ENCODE assay signal across 28 mouse cellular contexts in genomic region chr2:119747554-119747953, GRCm38 (mm10). TPM values are rescaled to one million over a fixed set of nuclear protein-coding genes. Genes with fewer than 3 reads are reported as not detected.
DNase-seq lines count a peak whose midpoint lies in the region; ATAC-seq and TF ChIP-seq lines count a peak whose summit lies in the region.
"Had no signal": no experiment of that assay in that cellular context is flagged by ENCODE, and none has a peak within 500 bp of the region (broad histone marks: within the 10 kb centered on the region; RNA-seq: fewer than 3 reads in every experiment).

No protein-coding gene starts in this region.

- H3K9me3 ChIP-seq in midbrain, embryonic 15.5 days: no peaks in the 10 kb centered on the region
- H3K9me3 ChIP-seq: embryonic facial prominence, embryonic 13.5 days; forebrain, embryonic 12.5 days; heart, embryonic 15.5 days; hindbrain, embryonic 13.5 days; limb, embryonic 13.5 days; liver, embryonic 12.5 days; midbrain, embryonic 10.5 days had no signal

- peak overlapping the region; percentile 48; the same call in 1 of the 2 replicates for H3K27ac ChIP-seq in layer of hippocampus, adult 2 months
- H3K27ac ChIP-seq in midbrain, embryonic 15.5 days: no peak overlapping the region
- H3K27ac ChIP-seq: embryonic facial prominence, embryonic 13.5 days; forebrain, embryonic 12.5 days; heart, embryonic 15.5 days; hindbrain, embryonic 13.5 days; limb, embryonic 13.5 days; liver, embryonic 12.5 days; midbrain, embryonic 10.5 days had no signal

- no peaks in the 10 kb centered on the region for H3K36me3 ChIP-seq in midbrain, embryonic 15.5 days (replicated peaks)
- H3K36me3 ChIP-seq: embryonic facial prominence, embryonic 13.5 days; forebrain, embryonic 12.5 days; heart, embryonic 15.5 days; hindbrain, embryonic 13.5 days; limb, embryonic 13.5 days; liver, embryonic 12.5 days; midbrain, embryonic 10.5 days had no signal

- H3K9ac ChIP-seq in midbrain, embryonic 15.5 days: no peak overlapping the region
- H3K9ac ChIP-seq: embryonic facial prominence, embryonic 13.5 days; forebrain, embryonic 12.5 days; heart, embryonic 15.5 days; hindbrain, embryonic 13.5 days; limb, embryonic 13.5 days; liver, embryonic 12.5 days had no signal

- no peak for ATAC-seq in CD4-positive, CD25-positive, alpha-beta regulatory T cell, adult 4 months
- no peak for ATAC-seq in midbrain, embryonic 15.5 days (replicated peaks)
- ATAC-seq: liver, embryonic 12.5 days; Patski had no signal

- no peak overlapping the region for H3K4me2 ChIP-seq in midbrain, embryonic 15.5 days
- H3K4me2 ChIP-seq: embryonic facial prominence, embryonic 13.5 days; forebrain, embryonic 12.5 days; heart, embryonic 15.5 days; hindbrain, embryonic 13.5 days; limb, embryonic 13.5 days; liver, embryonic 12.5 days had no signal

- TF ChIP-seq CTCF in layer of hippocampus, adult 2 months (conservative IDR thresholded peaks at IDR 0.05): no peak

- no peak overlapping the region for H3K4me3 ChIP-seq in layer of hippocampus, adult 2 months
- no peak overlapping the region for H3K4me3 ChIP-seq in midbrain, embryonic 15.5 days
- H3K4me3 ChIP-seq: embryonic facial prominence, embryonic 13.5 days; erythroblast, embryonic 14.5 days; forebrain, embryonic 12.5 days; heart, embryonic 15.5 days; hindbrain, embryonic 13.5 days; limb, embryonic 13.5 days; liver, embryonic 12.5 days; midbrain, embryonic 10.5 days had no signal

- WGBS in midbrain, embryonic 15.5 days: 83% methylated on average over 7 of the region's 7 CpGs

- peaks cover 21% of the 10 kb centered on the region for H3K4me1 ChIP-seq in midbrain, embryonic 15.5 days

- H3K27me3 ChIP-seq in midbrain, embryonic 15.5 days (replicated peaks): peaks cover 47% of the 10 kb centered on the region

- DNase-seq in layer of hippocampus, adult 2 months (ENCODE audit: low spot score in 2 of 2): peak; percentile 37 to 54
- no peak for DNase-seq in layer of hippocampus, postnatal 25 days (ENCODE audit: extremely low spot score in 1 of 2, low spot score in 1 of 2)
- DNase-seq in NIH3T3 (ENCODE audit: low read depth): peak; percentile 13
- peak; percentile 73 to 86 for DNase-seq in frontal cortex, postnatal 36 days (ENCODE audit: low spot score in 2 of 2)
- peak; percentile 78 to 86 for DNase-seq in left cerebral cortex, postnatal 36 days (ENCODE audit: low spot score in 2 of 2)
- no peak for DNase-seq in urinary bladder, postnatal 25 days (ENCODE audit: low spot score)
- DNase-seq: adrenal gland, adult 2 months; cerebellum, adult 11-12 months; cerebellum, postnatal 10 days; embryo, embryonic 11 days; gastrocnemius, postnatal 25 days; heart, postnatal 36 days; kidney, adult 18-20 months; lung, adult 18-20 months; lung, postnatal 10 days; thymus, postnatal 14 days had no signal

- intact Hi-C loops in left cerebral cortex, postnatal 36 days (cut with DNase I): no loop called here

RNA-seq across cellular contexts. Expression of gene Itpka, which starts 5.4 kb away (rescaled TPM):
- total RNA-seq in layer of hippocampus, adult 2 months (2021): 100 to 1,000 TPM; 265 to 270 TPM
- total RNA-seq in layer of hippocampus, postnatal 25 days (2021): 100 to 1,000 TPM; 283 to 285 TPM
- 100 to 1,000 TPM; 199 to 221 TPM for total RNA-seq in left cerebral cortex, postnatal 36 days (2021)
- polyA plus RNA-seq in CD4-positive, CD25-positive, alpha-beta regulatory T cell, adult 4 months (2017; shearing (Covaris generic)): under 1 TPM in 1 of 2 experiments, not detected in 1; 0.30 TPM
- 0.11 and 0.18 TPM in 2 replicates for polyA plus RNA-seq in midbrain, embryonic 15.5 days (2015; fragmentation: Nextera tagmentation; extraction: Ambion mirVana)
- total RNA-seq: gastrocnemius, postnatal 25 days had no signal
- polyA plus RNA-seq: embryonic facial prominence, embryonic 13.5 days had no signal

RNA-seq across cellular contexts. Expression of gene Ltk, which starts 12.7 kb away (rescaled TPM):
- total RNA-seq in layer of hippocampus, adult 2 months (2021): 10 to 100 TPM; 13.7 to 14.3 TPM
- 10 to 100 TPM; 10.5 to 12.9 TPM for total RNA-seq in layer of hippocampus, postnatal 25 days (2021)
- 10 to 100 TPM; 18.8 to 23.4 TPM for total RNA-seq in left cerebral cortex, postnatal 36 days (2021)
- not detected for polyA plus RNA-seq in CD4-positive, CD25-positive, alpha-beta regulatory T cell, adult 4 months (2017; shearing (Covaris generic))
- polyA plus RNA-seq in midbrain, embryonic 15.5 days (2015; fragmentation: Nextera tagmentation; extraction: Ambion mirVana): 2.2 and 3.5 TPM in 2 replicates
- total RNA-seq: gastrocnemius, postnatal 25 days; heart, adult 8-10 months; heart, postnatal 36 days had no signal
- polyA plus RNA-seq: erythroblast, embryonic 14.5 days; forebrain, embryonic 12.5 days; limb, embryonic 13.5 days; midbrain, embryonic 10.5 days had no signal

RNA-seq across cellular contexts. Expression of gene Rpap1, which starts 39.8 kb away (rescaled TPM):
- total RNA-seq in layer of hippocampus, adult 2 months (2021): 10 to 100 TPM; 18.6 to 19.6 TPM
- 10 to 100 TPM; 18.4 to 19.7 TPM for total RNA-seq in layer of hippocampus, postnatal 25 days (2021)
- 10 to 100 TPM; 19.4 to 20.6 TPM for total RNA-seq in left cerebral cortex, postnatal 36 days (2021)
- 10 to 100 TPM; 15.7 to 34.0 TPM for polyA plus RNA-seq in CD4-positive, CD25-positive, alpha-beta regulatory T cell, adult 4 months (2017; shearing (Covaris generic))
- 21.3 and 21.6 TPM in 2 replicates for polyA plus RNA-seq in midbrain, embryonic 15.5 days (2015; fragmentation: Nextera tagmentation; extraction: Ambion mirVana)

RNA-seq across cellular contexts. Expression of gene Tyro3, which starts 50.0 kb away (rescaled TPM):
- total RNA-seq in layer of hippocampus, adult 2 months (2021): 10 to 100 TPM; 75.5 to 80.8 TPM
- 10 to 100 TPM; 87.0 to 88.2 TPM for total RNA-seq in layer of hippocampus, postnatal 25 days (2021)
- 100 to 1,000 TPM; 191 to 198 TPM for total RNA-seq in left cerebral cortex, postnatal 36 days (2021)
- polyA plus RNA-seq in CD4-positive, CD25-positive, alpha-beta regulatory T cell, adult 4 months (2017; shearing (Covaris generic)): 1 to 10 TPM; 1.1 to 1.3 TPM
- 20.3 and 22.2 TPM in 2 replicates for polyA plus RNA-seq in midbrain, embryonic 15.5 days (2015; fragmentation: Nextera tagmentation; extraction: Ambion mirVana)
- polyA plus RNA-seq: erythroblast, embryonic 14.5 days had no signal

Comparison
In these comparisons a context has a peak if more than half of its experiments do, and no peak if none do; other contexts are left out.
1. DNase-seq: peak in layer of hippocampus, adult 2 months (2 of 2), NIH3T3 (single experiment), frontal cortex, postnatal 36 days (2 of 2) and left cerebral cortex, postnatal 36 days (2 of 2); none in layer of hippocampus, postnatal 25 days (0 of 2) and urinary bladder, postnatal 25 days (single experiment).